Mouse (Mus musculus): ENCODE results near the gene Syt9.

DNA sequence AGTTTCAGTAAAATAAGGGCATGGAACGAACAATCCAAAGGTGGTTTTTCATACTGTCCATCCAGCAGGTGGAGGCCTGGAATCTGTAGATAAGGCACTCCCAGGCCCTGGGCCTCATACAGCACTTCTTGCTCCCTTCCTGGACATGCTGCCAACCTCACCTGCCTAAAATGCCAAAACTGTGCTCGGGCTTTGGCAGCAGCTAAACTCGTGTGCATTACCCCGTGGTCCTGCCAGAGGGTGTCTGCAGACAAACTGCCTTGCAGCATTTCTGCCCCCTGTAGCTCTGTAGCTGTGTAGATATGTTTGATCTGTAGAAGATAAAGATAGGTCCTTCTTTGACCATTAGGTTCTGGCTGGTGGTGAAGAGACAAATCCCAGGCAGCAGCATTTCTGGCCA is 198.4 kb downstream of the Syt9 start:
- TF ChIP-seq CTCF (IDR thresholded peaks at IDR 0.05): no peak
- no peak for TF ChIP-seq EP300 (IDR thresholded peaks at IDR 0.05)

Measured in lung, postnatal 0 days (tissue).